Mouse (Mus musculus) gastrocnemius, postnatal 36 days (tissue): Measurements from ENCODE around the gene Man2b2. TPM values are rescaled to one million over a fixed set of nuclear protein-coding genes. Genes with fewer than 3 reads are reported as not detected.

ENCODE experiments used
- DNase-seq, 2 experiments: peaks; one replicate each; pipeline ENCODE4 v3.0.0; 2022
- intact Hi-C: fragments of 180-260 bp; cut with DNase I; formaldehyde crosslinking; loops from one replicate; pipeline ENCODE4 v1.15.1; 2025
- total RNA-seq, 2 experiments: library from RNA; stranded (reverse); gene quantifications; 2 replicates each; pipeline ENCODE4 v1.2.3; 2021

The Man2b2 gene
- total RNA-seq, 2 experiments from 2014 or later, result 3.6 to 4.1 TPM

DNA sequence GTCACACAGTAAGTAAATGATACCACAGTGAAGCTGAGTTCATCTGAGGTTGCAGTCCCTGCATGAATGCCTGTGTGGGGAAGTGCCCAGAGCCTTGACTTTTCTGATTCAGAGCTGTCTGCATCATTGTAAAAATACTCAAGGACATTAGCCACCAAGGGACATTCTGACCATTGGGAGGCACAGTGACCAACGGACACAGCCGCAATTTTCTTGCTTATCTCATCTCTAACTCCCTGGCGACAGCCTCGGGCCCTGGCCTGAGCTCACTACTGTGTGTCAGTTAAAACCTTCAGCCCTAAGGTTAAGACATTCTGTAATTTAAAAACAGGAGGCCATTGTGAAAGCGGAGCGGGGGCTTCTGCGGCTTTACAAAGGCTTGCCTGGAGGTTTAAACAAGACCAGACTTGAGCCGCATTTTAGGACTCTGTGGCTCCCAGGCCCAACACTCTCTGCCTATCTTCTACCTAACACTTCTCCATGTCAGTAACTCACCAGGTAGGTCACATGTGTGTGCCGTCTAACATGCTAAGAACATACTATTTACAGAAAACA is 54.4 kb downstream of the Man2b2 start:
- intact Hi-C loops, result no loop called here
- no peak for DNase-seq

DNA sequence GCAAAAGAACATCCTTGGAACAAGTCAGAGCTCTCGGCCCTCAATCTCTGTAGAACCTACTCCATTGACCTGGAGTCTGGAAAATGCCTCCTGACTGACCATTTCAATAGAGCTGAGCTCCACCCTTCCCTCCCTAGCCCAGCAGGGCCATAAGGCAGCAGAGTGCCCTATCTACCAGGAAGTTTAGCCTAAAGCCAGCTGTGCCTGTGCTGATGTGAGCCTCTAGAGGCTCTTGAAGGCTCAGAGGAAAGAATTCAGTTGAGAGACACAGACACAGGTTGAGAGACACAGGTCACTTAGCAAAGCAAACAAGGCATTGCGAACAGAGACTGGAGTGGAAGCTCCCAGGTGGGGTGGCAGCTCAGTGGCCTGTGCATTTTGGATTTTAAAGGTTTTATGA is 55.1 kb downstream of the Man2b2 start:
- intact Hi-C loops, result no loop called here
- no peak for DNase-seq

- DNase-seq, result no peak
- intact Hi-C loops, result no loop called here
These were observed 57.9 kb downstream of the Man2b2 start for GRCm38 (mm10) chr5:36772586-36772985.

DNA sequence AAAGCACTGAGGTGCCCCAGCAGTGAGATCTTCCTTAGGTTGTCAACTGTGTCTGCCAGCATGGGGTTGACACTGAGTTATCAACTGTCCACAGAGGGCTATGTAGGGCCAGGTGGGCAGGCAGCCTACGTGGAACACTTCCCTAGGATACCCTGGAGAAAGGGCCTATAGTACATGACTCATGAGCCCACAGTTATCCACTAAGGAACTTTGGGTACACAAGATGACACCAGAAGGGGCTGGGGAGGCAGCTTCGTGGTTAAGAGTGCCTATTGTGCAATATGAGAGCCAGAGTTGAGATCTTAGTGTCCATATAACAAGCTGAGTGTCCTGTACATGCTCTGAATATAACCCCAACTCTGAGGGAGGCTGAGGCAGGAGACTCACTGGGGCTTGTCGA is 60.9 kb downstream of the Man2b2 start:
- DNase-seq, result no peak
- intact Hi-C loops, result no loop called here

DNA sequence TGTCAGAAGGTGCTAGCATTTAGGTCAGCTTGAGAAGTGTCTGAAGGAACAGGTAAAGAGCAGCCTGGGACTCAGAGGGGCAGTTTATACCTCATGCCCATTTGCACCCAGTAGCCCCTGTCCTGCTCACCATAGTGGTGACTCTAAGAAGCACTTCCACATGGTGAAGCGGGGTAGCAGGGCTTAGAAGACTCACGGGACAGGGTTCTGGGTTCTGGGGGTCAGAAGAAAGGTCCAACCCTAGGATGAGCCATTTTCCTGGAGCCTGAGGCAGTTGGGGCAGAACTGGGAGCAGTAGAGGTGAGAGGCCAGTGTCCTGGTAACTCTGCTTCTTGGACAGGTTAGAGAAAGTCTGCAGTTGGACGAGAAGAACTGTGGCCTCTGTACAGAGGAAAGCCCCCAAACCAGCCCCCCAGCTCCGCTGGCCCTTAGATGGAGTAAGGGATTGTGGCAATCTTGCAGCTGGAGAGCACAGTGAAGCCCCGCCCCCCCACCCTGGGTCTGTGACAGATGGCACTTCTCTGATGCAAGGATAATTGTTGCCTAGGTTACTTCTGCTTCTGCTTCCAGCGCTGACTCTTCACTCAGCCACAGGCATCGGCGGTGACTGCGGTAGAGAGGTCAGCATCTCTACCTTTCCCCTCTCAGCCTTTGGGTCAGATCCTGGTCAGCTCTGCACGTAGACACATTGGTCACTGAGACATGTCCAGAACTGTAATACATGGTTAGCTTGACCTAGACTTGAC is 63.3 kb downstream of the Man2b2 start:
- no peak for DNase-seq
- intact Hi-C loops, result no loop called here

DNA sequence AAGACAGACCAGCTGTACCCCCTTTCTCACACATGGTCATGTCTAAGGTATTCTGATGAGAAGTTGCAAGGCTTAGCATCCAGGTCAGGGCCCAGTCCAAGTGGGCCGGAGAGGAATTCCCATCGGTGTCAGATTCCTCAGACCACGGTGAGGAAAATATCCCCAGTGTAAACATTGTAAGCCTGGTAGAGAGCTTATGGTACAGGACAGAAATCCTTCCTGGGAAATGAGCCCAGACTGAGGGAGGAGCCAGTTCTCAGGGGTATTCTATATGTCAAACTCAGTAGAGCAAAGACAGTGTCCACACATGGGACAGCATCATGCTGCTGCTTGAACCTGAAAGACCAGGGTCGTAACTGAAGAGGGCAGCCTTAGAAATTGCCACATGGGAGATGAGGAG is 70.6 kb downstream of the Man2b2 start:
- intact Hi-C loops, result no loop called here
- no peak for DNase-seq

DNA sequence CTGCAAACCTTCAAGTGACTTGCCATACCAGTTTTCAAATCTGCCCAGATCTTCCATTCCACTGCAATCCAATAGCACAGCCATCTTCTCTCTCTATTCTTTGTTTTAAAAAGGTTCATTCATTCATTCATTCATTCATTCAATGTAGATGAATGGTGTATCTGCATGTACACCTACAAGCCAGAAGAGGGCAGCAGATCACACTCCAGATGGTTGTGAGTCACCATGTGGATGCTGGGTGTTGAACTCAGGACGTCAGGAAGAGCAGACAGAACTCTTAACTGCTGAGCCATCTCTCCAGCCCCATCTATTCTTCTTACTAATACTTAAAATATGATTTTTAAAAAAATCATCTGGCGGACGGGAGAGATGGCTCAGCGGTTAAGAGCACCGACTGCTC is 73.4 kb downstream of the Man2b2 start:
- intact Hi-C loops, result no loop called here

More for the DNA sequence above, 73.4 kb downstream of the Man2b2 start:
- DNase-seq, result no peak

Other genes starting within 250 kb of the Man2b2 start
- gene Tbc1d14, start 237.4 kb downstream of the Man2b2 start, total RNA-seq, result 10 to 100 TPM; 10.4 to 13.3 TPM
- 10 to 100 TPM; 70.4 to 74.0 TPM for gene D5Ertd579e, start 134.6 kb downstream of the Man2b2 start, total RNA-seq
- 1 to 10 TPM; 6.7 to 7.8 TPM for gene Bloc1s4, start 82.0 kb downstream of the Man2b2 start, total RNA-seq
- 100 to 1,000 TPM; 218 to 221 TPM for gene Mrfap1, start 33.9 kb downstream of the Man2b2 start, total RNA-seq
- under 1 TPM; 0.23 to 0.32 TPM for gene Ppp2r2c, start 37.9 kb upstream of the Man2b2 start, total RNA-seq
- gene Wfs1, start 158.6 kb upstream of the Man2b2 start, total RNA-seq, result 10 to 100 TPM; 56.1 to 56.5 TPM